Mouse (Mus musculus) hindbrain, embryonic 16.5 days (tissue): ENCODE data around the gene Mroh2a. TPM values are rescaled to one million over a fixed set of nuclear protein-coding genes. Genes with fewer than 3 reads are reported as not detected.
A peak's percentile ranks its signal among the peaks of the same experiment; 100 is the strongest.

Experiments
- ATAC-seq: fragments of 200-750 bp; cut with Nextera tagmentation; 2 replicates; pipeline ENCODE4 v1.8.0; 2017; ENCODE audit warnings: moderate TSS enrichment, moderate library complexity
- H3K27ac ChIP-seq: fragments of 300-500 bp; sonication (generic); 2 replicates; pipeline ENCODE4 v1.5.1; 2014; ENCODE audit warnings: low read depth, mild to moderate bottlenecking, control low read depth, low read length, moderate library complexity
- H3K27me3 ChIP-seq: fragments of 300-500 bp; sonication (generic); replicated peaks from 2 replicates; pipeline ENCODE4 v1.6.1; 2014; ENCODE audit warnings: low read length; ENCODE audit not compliant: control insufficient read depth, insufficient read depth
- H3K36me3 ChIP-seq: fragments of 300-500 bp; sonication (generic); 2 replicates; pipeline ENCODE4 v1.6.1; 2014; ENCODE audit warnings: mild to moderate bottlenecking, low read length, moderate library complexity, mixed read lengths; ENCODE audit not compliant: control insufficient read depth, insufficient read depth
- H3K4me1 ChIP-seq: fragments of 300-500 bp; sonication (generic); 2 replicates; pipeline ENCODE4 v1.6.1; 2014; ENCODE audit warnings: low read depth, low read length; ENCODE audit not compliant: control insufficient read depth, insufficient read depth
- H3K4me2 ChIP-seq: fragments of 300-500 bp; sonication (generic); 2 replicates; pipeline ENCODE4 v1.6.1; 2014; ENCODE audit warnings: mild to moderate bottlenecking, low read length, control low read depth, moderate library complexity
- H3K4me3 ChIP-seq: fragments of 300-500 bp; sonication (generic); 2 replicates; pipeline ENCODE4 v1.5.1; 2014; ENCODE audit warnings: mild to moderate bottlenecking, low read length, control low read depth, moderate library complexity
- H3K9ac ChIP-seq: fragments of 300-500 bp; sonication (generic); 2 replicates; pipeline ENCODE4 v1.6.1; 2014; ENCODE audit warnings: low read depth, mild to moderate bottlenecking, control low read depth, low read length, moderate library complexity
- H3K9me3 ChIP-seq: fragments of 300-500 bp; sonication (generic); 2 replicates; pipeline ENCODE4 v1.6.1; 2014; ENCODE audit warnings: mild to moderate bottlenecking, low read length, moderate library complexity; ENCODE audit not compliant: control insufficient read depth
- WGBS: fragments of 180-500 bp; shearing (Covaris S2); extraction: QIAGEN DNeasy Blood & Tissue Kit; methylation state at CpG from one replicate; pipeline ENCODE4 v1.1.7; 2014; 5-methylcytosine and 5-hydroxymethylcytosine counted together
- polyA plus RNA-seq: library from polyadenylated mRNA; unstranded; fragments of >200 nt; fragmentation: Nextera tagmentation; extraction: Ambion mirVana; gene quantifications from 2 replicates; pipeline ENCODE4 v1.2.1, GENCODE M21; 2015

Gene Mroh2a
- polyA plus RNA-seq, 1 experiment from 2014 or later = 0.45 TPM

DNA sequence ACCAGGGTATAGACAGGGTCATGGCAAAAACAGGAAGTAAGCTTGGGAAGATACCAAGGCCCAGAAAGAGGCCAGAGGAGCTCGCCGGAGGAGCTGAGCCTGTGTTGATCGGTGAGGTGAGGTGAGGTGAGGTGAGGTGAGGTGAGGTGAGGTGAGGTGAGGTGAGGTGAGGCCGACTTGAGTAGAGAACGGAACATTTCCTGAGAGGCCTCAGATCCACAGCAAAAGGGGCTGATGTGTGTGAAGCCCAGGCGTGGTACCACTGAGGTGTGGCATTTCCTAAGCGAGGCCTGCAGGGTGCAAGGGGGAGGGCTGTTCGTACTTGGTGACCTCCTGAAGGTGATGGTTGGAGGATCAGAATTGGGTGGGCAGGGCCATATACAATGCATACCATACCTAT lies 26.3 kb downstream of the Mroh2a start:
- Histone ChIP-seq H3K27ac (no peak overlapping the region), H3K27me3 (no peaks in the 10 kb centered on the region), H3K4me1 (no peaks in the 10 kb centered on the region), H3K36me3 (no peaks in the 10 kb centered on the region), H3K4me2 (no peak overlapping the region), H3K9ac (no peak overlapping the region), H3K9me3 (peaks cover 78% of the 10 kb centered on the region), H3K4me3 (no peak overlapping the region)
- ATAC-seq = no peak
- WGBS = 77% methylated on average over 8 of the region's 8 CpGs

GRCm38 (mm10) chr1:88253540-88253939 lies 26.8 kb downstream of the Mroh2a start:
- no peaks in the 10 kb centered on the region for H3K4me1 ChIP-seq
- no peak overlapping the region for H3K9ac ChIP-seq
- no peak overlapping the region for H3K4me3 ChIP-seq
- ATAC-seq = no peak
- no peaks in the 10 kb centered on the region for H3K36me3 ChIP-seq
- peaks cover 73% of the 10 kb centered on the region for H3K9me3 ChIP-seq
- no peaks in the 10 kb centered on the region for H3K27me3 ChIP-seq
- H3K27ac ChIP-seq = no peak overlapping the region
- no peak overlapping the region for H3K4me2 ChIP-seq
- 75% methylated on average over 6 of the region's 6 CpGs for WGBS

GRCm38 (mm10) chr1:88254793-88255465 lies 28.1 kb downstream of the Mroh2a start:
- Histone ChIP-seq H3K36me3 (no peaks in the 10 kb centered on the region), H3K27ac (no peak overlapping the region), H3K27me3 (no peaks in the 10 kb centered on the region), H3K4me2 (no peak overlapping the region), H3K4me1 (no peaks in the 10 kb centered on the region), H3K9ac (no peak overlapping the region), H3K4me3 (no peak overlapping the region), H3K9me3 (peaks cover 59% of the 10 kb centered on the region)
- WGBS = 86% methylated on average over 12 of the region's 12 CpGs
- no peak for ATAC-seq

GRCm38 (mm10) chr1:88255466-88255857 lies 28.7 kb downstream of the Mroh2a start:
- H3K9me3 ChIP-seq = peaks cover 54% of the 10 kb centered on the region
- H3K9ac ChIP-seq = no peak overlapping the region
- no peaks in the 10 kb centered on the region for H3K36me3 ChIP-seq
- no peaks in the 10 kb centered on the region for H3K4me1 ChIP-seq
- no peak overlapping the region for H3K27ac ChIP-seq
- H3K4me2 ChIP-seq = no peak overlapping the region
- no peak for ATAC-seq
- WGBS = 62% methylated on average over 2 of the region's 2 CpGs
- H3K27me3 ChIP-seq = no peaks in the 10 kb centered on the region
- no peak overlapping the region for H3K4me3 ChIP-seq

DNA sequence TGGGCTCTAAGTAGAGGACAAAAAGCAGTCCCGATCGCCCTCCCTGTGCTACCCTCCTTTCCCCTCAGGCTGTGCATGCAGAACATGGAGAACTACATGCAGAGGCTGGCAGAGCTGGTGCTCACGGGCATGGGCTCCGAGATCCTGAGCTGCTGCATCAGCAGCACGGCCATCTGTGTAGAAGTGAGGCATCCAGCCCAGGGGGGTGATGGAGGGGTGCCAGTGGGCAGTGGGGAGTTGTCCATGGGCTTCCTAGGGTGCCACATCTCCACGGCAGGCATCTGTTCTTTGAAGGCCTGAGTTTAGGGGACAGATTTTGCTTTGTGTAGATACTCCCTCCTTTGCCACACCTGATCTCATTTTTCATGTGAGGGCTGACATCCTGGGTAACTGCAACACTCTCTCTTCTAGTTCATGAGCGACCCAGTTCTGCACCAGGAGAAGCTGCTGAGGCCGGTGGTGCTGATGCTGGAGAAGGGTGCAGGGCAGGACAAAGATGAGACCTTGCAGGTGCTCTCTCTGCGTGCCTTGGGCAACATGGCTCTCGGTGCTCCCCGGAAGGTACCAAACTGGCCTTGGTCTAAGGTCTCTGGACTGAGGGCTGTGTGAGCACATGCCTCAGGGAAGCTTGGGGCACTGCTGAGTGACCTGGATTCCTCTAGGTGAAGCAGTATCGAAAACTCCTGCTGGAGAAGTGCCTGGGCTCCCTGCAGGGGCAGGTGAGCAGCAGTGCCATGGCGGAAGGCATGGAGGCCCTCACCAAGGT lies 29.4 kb downstream of the Mroh2a start:
- no peak for ATAC-seq
- H3K4me2 ChIP-seq = no peak overlapping the region
- H3K27ac ChIP-seq = no peak overlapping the region
- no peaks in the 10 kb centered on the region for H3K27me3 ChIP-seq
- no peak overlapping the region for H3K9ac ChIP-seq
- peaks cover 47% of the 10 kb centered on the region for H3K9me3 ChIP-seq
- H3K36me3 ChIP-seq = no peaks in the 10 kb centered on the region
- no peak overlapping the region for H3K4me3 ChIP-seq
- H3K4me1 ChIP-seq = no peaks in the 10 kb centered on the region
- 78% methylated on average over 13 of the region's 13 CpGs for WGBS

DNA sequence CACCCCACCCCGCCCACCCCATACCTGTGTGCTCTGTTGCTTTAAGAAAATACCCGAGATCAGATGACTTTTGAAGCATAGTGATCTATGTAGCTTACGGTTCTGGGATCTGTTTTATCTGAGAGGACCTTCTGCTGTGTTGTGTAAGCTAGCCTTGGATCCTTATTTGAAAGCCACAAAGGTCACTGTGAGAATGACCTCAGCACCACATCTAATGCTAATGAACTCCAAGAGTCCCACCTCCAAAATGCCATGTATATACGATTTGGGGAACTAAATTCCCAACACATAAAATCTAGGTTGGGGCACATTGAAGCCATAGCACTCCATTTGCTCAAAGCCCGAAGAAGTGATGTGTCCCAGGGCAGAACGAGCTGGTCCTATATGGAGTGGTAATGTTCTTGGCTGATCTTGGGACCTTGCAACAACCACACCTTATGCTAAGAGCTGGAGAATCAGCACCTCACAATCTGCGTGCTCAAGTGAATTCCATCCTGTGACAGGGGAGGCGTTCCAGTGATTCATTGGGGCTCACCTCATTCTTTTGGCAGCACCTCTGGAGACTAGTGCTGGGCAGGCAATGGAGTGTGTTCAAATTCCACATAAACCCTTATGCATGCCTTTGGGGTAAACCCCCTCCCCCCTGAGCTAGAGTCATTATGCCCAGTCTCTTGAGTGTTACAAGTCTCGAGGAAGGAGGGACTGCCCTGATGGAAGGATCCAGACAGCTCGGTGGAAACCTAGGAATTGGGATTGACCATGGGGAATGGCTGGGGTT lies 30.3 kb downstream of the Mroh2a start:
- Histone ChIP-seq H3K4me2 (no peak overlapping the region), H3K4me3 (no peak overlapping the region), H3K27me3 (no peaks in the 10 kb centered on the region), H3K9me3 (peaks cover 42% of the 10 kb centered on the region), H3K27ac (no peak overlapping the region), H3K9ac (no peak overlapping the region), H3K36me3 (peaks cover 8% of the 10 kb centered on the region; the same call in 1 of the 2 replicates), H3K4me1 (no peaks in the 10 kb centered on the region)
- 80% methylated on average over 10 of the region's 10 CpGs for WGBS
- ATAC-seq = no peak

GRCm38 (mm10) chr1:88257681-88258080 lies 30.9 kb downstream of the Mroh2a start:
- H3K4me3 ChIP-seq = no peak overlapping the region
- H3K9me3 ChIP-seq = peaks cover 36% of the 10 kb centered on the region
- peaks cover 10% of the 10 kb centered on the region for H3K36me3 ChIP-seq
- 81% methylated on average over 6 of the region's 6 CpGs for WGBS
- no peak overlapping the region for H3K9ac ChIP-seq
- ATAC-seq = no peak
- no peak overlapping the region for H3K4me2 ChIP-seq
- H3K4me1 ChIP-seq = no peaks in the 10 kb centered on the region
- no peaks in the 10 kb centered on the region for H3K27me3 ChIP-seq
- H3K27ac ChIP-seq = no peak overlapping the region

DNA sequence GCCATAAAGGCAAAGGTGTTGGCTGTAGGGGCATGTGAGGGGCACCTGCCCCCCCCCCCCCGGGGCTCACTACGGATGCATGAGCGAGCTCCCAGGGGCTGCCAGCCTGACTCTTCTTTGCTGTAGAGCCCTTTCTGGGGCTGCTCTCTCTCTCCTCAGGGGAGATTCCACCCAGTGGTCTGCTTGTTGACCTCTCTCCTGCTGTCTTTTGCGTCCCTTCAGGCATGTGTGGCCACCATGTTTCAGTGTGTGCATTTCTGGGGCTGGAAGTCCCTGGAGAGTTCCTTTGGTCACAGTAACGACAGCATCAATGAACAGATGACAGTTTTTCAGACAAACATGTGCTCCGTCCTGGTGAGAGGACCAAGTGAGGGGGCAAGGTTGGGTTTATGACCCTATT lies 31.6 kb downstream of the Mroh2a start:
- Histone ChIP-seq H3K36me3 (peaks cover 17% of the 10 kb centered on the region), H3K4me2 (no peak overlapping the region), H3K27me3 (no peaks in the 10 kb centered on the region), H3K4me1 (no peaks in the 10 kb centered on the region), H3K4me3 (no peak overlapping the region), H3K9me3 (peaks cover 29% of the 10 kb centered on the region), H3K9ac (no peak overlapping the region), H3K27ac (no peak overlapping the region)
- ATAC-seq = 0 out of 2 replicates have a peak, but pooled peaks have one; percentile 0
- 67% methylated on average over 6 of the region's 6 CpGs for WGBS
